Mouse (Mus musculus): ENCODE measurements around the gene Olfr718-ps1. TPM values are rescaled to one million over a fixed set of nuclear protein-coding genes. Genes with fewer than 3 reads are reported as not detected.
"Not testable (repeated sequence)": the region's sequence is repeated elsewhere in the genome, so short reads cannot be mapped to it uniquely, and the experiment has no call there.

Olfr718-ps1 gene
- polyA plus RNA-seq, 1 experiment from 2014 or later = not detected

- not testable (repeated sequence) for H3K4me2 ChIP-seq (ENCODE audit: low read depth, low read length); H3K27ac ChIP-seq (ENCODE audit: low read length); H3K9ac ChIP-seq (ENCODE audit: low read length); H3K4me1 ChIP-seq (ENCODE audit: control insufficient read depth, insufficient read depth, low read length); H3K4me3 ChIP-seq (replicated peaks; ENCODE audit: low read length); H3K9me3 ChIP-seq (replicated peaks; ENCODE audit: control insufficient read depth, low read length); H3K36me3 ChIP-seq (ENCODE audit: control insufficient read depth, insufficient read depth, low read length); H3K27me3 ChIP-seq (ENCODE audit: control insufficient read depth, insufficient read depth, low read length); ATAC-seq (ENCODE audit: insufficient read depth, low FRiP score)
- WGBS = 82% methylated on average over 3 of the region's 6 CpGs
Measured at GRCm38 (mm10) chr5:143134216-143135010, 13.0 kb downstream of the Olfr718-ps1 start.

GRCm38 (mm10) chr5:143132935-143133514 is 14.4 kb downstream of the Olfr718-ps1 start:
- Histone ChIP-seq H3K4me2 (ENCODE audit: low read depth, low read length) (no peak overlapping the region), H3K27ac (ENCODE audit: low read length) (no peak overlapping the region), H3K9ac (ENCODE audit: low read length) (no peak overlapping the region), H3K4me1 (ENCODE audit: control insufficient read depth, insufficient read depth, low read length) (no peaks in the 10 kb centered on the region), H3K9me3 (replicated peaks; ENCODE audit: control insufficient read depth, low read length) (peaks cover 4% of the 10 kb centered on the region; the same call in 1 of the 2 replicates), H3K27me3 (ENCODE audit: control insufficient read depth, insufficient read depth, low read length) (no peaks in the 10 kb centered on the region), H3K36me3 (ENCODE audit: control insufficient read depth, insufficient read depth, low read length) (no peaks in the 10 kb centered on the region), H3K4me3 (replicated peaks; ENCODE audit: low read length) (no peak overlapping the region)
- WGBS = 58% methylated on average over 13 of the region's 13 CpGs
- no peak for ATAC-seq (ENCODE audit: insufficient read depth, low FRiP score)

GRCm38 (mm10) chr5:143130342-143130741 is 17.0 kb downstream of the Olfr718-ps1 start:
- WGBS = 86% methylated on average over 7 of the region's 7 CpGs
- peaks cover 4% of the 10 kb centered on the region; the same call in 1 of the 2 replicates for H3K9me3 ChIP-seq (replicated peaks; ENCODE audit: control insufficient read depth, low read length)
- no peak overlapping the region for H3K4me2 ChIP-seq (ENCODE audit: low read depth, low read length)
- no peak for ATAC-seq (ENCODE audit: insufficient read depth, low FRiP score)
- no peak overlapping the region for H3K4me3 ChIP-seq (replicated peaks; ENCODE audit: low read length)
- H3K27ac ChIP-seq (ENCODE audit: low read length) = no peak overlapping the region
- H3K9ac ChIP-seq (ENCODE audit: low read length) = no peak overlapping the region
- H3K27me3 ChIP-seq (ENCODE audit: control insufficient read depth, insufficient read depth, low read length) = no peaks in the 10 kb centered on the region
- H3K4me1 ChIP-seq (ENCODE audit: control insufficient read depth, insufficient read depth, low read length) = no peaks in the 10 kb centered on the region
- H3K36me3 ChIP-seq (ENCODE audit: control insufficient read depth, insufficient read depth, low read length) = no peaks in the 10 kb centered on the region

- no peak overlapping the region for H3K4me3 ChIP-seq (replicated peaks; ENCODE audit: low read length)
- no peak overlapping the region for H3K27ac ChIP-seq (ENCODE audit: low read length)
- no peak overlapping the region for H3K4me2 ChIP-seq (ENCODE audit: low read depth, low read length)
- WGBS = 86% methylated on average over 16 of the region's 16 CpGs
- H3K9me3 ChIP-seq (replicated peaks; ENCODE audit: control insufficient read depth, low read length) = peaks cover 4% of the 10 kb centered on the region; the same call in 1 of the 2 replicates
- H3K27me3 ChIP-seq (ENCODE audit: control insufficient read depth, insufficient read depth, low read length) = no peaks in the 10 kb centered on the region
- no peak overlapping the region for H3K9ac ChIP-seq (ENCODE audit: low read length)
- H3K4me1 ChIP-seq (ENCODE audit: control insufficient read depth, insufficient read depth, low read length) = no peaks in the 10 kb centered on the region
- ATAC-seq (ENCODE audit: insufficient read depth, low FRiP score) = no peak
- no peaks in the 10 kb centered on the region for H3K36me3 ChIP-seq (ENCODE audit: control insufficient read depth, insufficient read depth, low read length)
Measured at GRCm38 (mm10) chr5:143129101-143129500, 18.3 kb downstream of the Olfr718-ps1 start.

GRCm38 (mm10) chr5:143127837-143128236 is 19.5 kb downstream of the Olfr718-ps1 start:
- Histone ChIP-seq H3K4me2 (ENCODE audit: low read depth, low read length) (no peak overlapping the region), H3K36me3 (ENCODE audit: control insufficient read depth, insufficient read depth, low read length) (no peaks in the 10 kb centered on the region), H3K4me1 (ENCODE audit: control insufficient read depth, insufficient read depth, low read length) (no peaks in the 10 kb centered on the region), H3K9me3 (replicated peaks; ENCODE audit: control insufficient read depth, low read length) (peaks cover 4% of the 10 kb centered on the region; the same call in 1 of the 2 replicates), H3K27me3 (ENCODE audit: control insufficient read depth, insufficient read depth, low read length) (no peaks in the 10 kb centered on the region), H3K4me3 (replicated peaks; ENCODE audit: low read length) (no peak overlapping the region), H3K9ac (ENCODE audit: low read length) (no peak overlapping the region), H3K27ac (ENCODE audit: low read length) (no peak overlapping the region)
- 78% methylated on average over 8 of the region's 8 CpGs for WGBS
- no peak for ATAC-seq (ENCODE audit: insufficient read depth, low FRiP score)

- H3K9ac ChIP-seq (ENCODE audit: low read length) = no peak overlapping the region
- no peaks in the 10 kb centered on the region for H3K4me1 ChIP-seq (ENCODE audit: control insufficient read depth, insufficient read depth, low read length)
- WGBS = 65% methylated on average over 4 of the region's 4 CpGs
- no peak overlapping the region for H3K4me2 ChIP-seq (ENCODE audit: low read depth, low read length)
- no peaks in the 10 kb centered on the region for H3K36me3 ChIP-seq (ENCODE audit: control insufficient read depth, insufficient read depth, low read length)
- ATAC-seq (ENCODE audit: insufficient read depth, low FRiP score) = no peak
- no peak overlapping the region for H3K4me3 ChIP-seq (replicated peaks; ENCODE audit: low read length)
- peaks cover 4% of the 10 kb centered on the region; the same call in 1 of the 2 replicates for H3K9me3 ChIP-seq (replicated peaks; ENCODE audit: control insufficient read depth, low read length)
- H3K27me3 ChIP-seq (ENCODE audit: control insufficient read depth, insufficient read depth, low read length) = no peaks in the 10 kb centered on the region
- no peak overlapping the region for H3K27ac ChIP-seq (ENCODE audit: low read length)
Measured at GRCm38 (mm10) chr5:143126908-143127307, 20.5 kb downstream of the Olfr718-ps1 start.

GRCm38 (mm10) chr5:143126089-143126488 is 21.3 kb downstream of the Olfr718-ps1 start:
- H3K4me3 ChIP-seq (replicated peaks; ENCODE audit: low read length) = no peak overlapping the region
- no peaks in the 10 kb centered on the region for H3K4me1 ChIP-seq (ENCODE audit: control insufficient read depth, insufficient read depth, low read length)
- no peak overlapping the region for H3K4me2 ChIP-seq (ENCODE audit: low read depth, low read length)
- H3K9ac ChIP-seq (ENCODE audit: low read length) = no peak overlapping the region
- H3K27ac ChIP-seq (ENCODE audit: low read length) = no peak overlapping the region
- H3K36me3 ChIP-seq (ENCODE audit: control insufficient read depth, insufficient read depth, low read length) = no peaks in the 10 kb centered on the region
- 84% methylated on average over 9 of the region's 9 CpGs for WGBS
- H3K9me3 ChIP-seq (replicated peaks; ENCODE audit: control insufficient read depth, low read length) = peaks cover 4% of the 10 kb centered on the region; the same call in 1 of the 2 replicates
- no peaks in the 10 kb centered on the region for H3K27me3 ChIP-seq (ENCODE audit: control insufficient read depth, insufficient read depth, low read length)
- ATAC-seq (ENCODE audit: insufficient read depth, low FRiP score) = no peak

- no peak overlapping the region for H3K27ac ChIP-seq (ENCODE audit: low read length)
- H3K4me1 ChIP-seq (ENCODE audit: control insufficient read depth, insufficient read depth, low read length) = no peaks in the 10 kb centered on the region
- no peak for ATAC-seq (ENCODE audit: insufficient read depth, low FRiP score)
- no peak overlapping the region for H3K4me3 ChIP-seq (replicated peaks; ENCODE audit: low read length)
- no peak overlapping the region for H3K4me2 ChIP-seq (ENCODE audit: low read depth, low read length)
- 62% methylated on average over 7 of the region's 7 CpGs for WGBS
- H3K27me3 ChIP-seq (ENCODE audit: control insufficient read depth, insufficient read depth, low read length) = no peaks in the 10 kb centered on the region
- H3K36me3 ChIP-seq (ENCODE audit: control insufficient read depth, insufficient read depth, low read length) = no peaks in the 10 kb centered on the region
- H3K9me3 ChIP-seq (replicated peaks; ENCODE audit: control insufficient read depth, low read length) = peaks cover 4% of the 10 kb centered on the region; the same call in 1 of the 2 replicates
- H3K9ac ChIP-seq (ENCODE audit: low read length) = no peak overlapping the region
Measured at GRCm38 (mm10) chr5:143125601-143126000, 21.8 kb downstream of the Olfr718-ps1 start.

GRCm38 (mm10) chr5:143124805-143125378 is 22.5 kb downstream of the Olfr718-ps1 start:
- WGBS = 76% methylated on average over 4 of the region's 4 CpGs
- H3K36me3 ChIP-seq (ENCODE audit: control insufficient read depth, insufficient read depth, low read length) = no peaks in the 10 kb centered on the region
- no peaks in the 10 kb centered on the region for H3K27me3 ChIP-seq (ENCODE audit: control insufficient read depth, insufficient read depth, low read length)
- H3K9me3 ChIP-seq (replicated peaks; ENCODE audit: control insufficient read depth, low read length) = peaks cover 4% of the 10 kb centered on the region; the same call in 1 of the 2 replicates
- no peak overlapping the region for H3K27ac ChIP-seq (ENCODE audit: low read length)
- ATAC-seq (ENCODE audit: insufficient read depth, low FRiP score) = no peak
- H3K4me1 ChIP-seq (ENCODE audit: control insufficient read depth, insufficient read depth, low read length) = no peaks in the 10 kb centered on the region
- H3K4me2 ChIP-seq (ENCODE audit: low read depth, low read length) = no peak overlapping the region
- H3K9ac ChIP-seq (ENCODE audit: low read length) = no peak overlapping the region
- no peak overlapping the region for H3K4me3 ChIP-seq (replicated peaks; ENCODE audit: low read length)
